Mouse (Mus musculus): Measurements from ENCODE around the gene Ntsr2. TPM values are rescaled to one million over a fixed set of nuclear protein-coding genes. Genes with fewer than 3 reads are reported as not detected.

Gene Ntsr2
- total and polyA plus RNA-seq, 3 experiments = not detected

- Histone ChIP-seq H3K4me1 (ENCODE audit: control insufficient read depth in 1 of 2, insufficient read depth in 2 of 2) (no peaks in the 10 kb centered on the region), H3K4me2 (ENCODE audit: insufficient read depth, low read depth, poor library complexity, severe bottlenecking) (no peak overlapping the region), H3K9ac (ENCODE audit: insufficient read depth, low read depth) (no peak overlapping the region), H3K27me3 (replicated peaks) (no peaks in the 10 kb centered on the region), H3K27ac (ENCODE audit: insufficient read depth, low read depth) (no peak overlapping the region), H3K36me3 (replicated peaks in 1 of 2; ENCODE audit: control insufficient read depth in 1 of 2, insufficient read depth in 1 of 2, low read length in 1 of 2) (no peaks in the 10 kb centered on the region), H3K9me3 (replicated peaks; ENCODE audit: low read length) (no peaks in the 10 kb centered on the region), H3K4me3 (replicated peaks in 1 of 3; ENCODE audit: low read depth in 2 of 3, low read length in 2 of 3, poor library complexity in 1 of 3) (no peak overlapping the region), H3K79me2 (replicated peaks; ENCODE audit: control insufficient read depth, extremely low read depth, insufficient read depth, poor library complexity, severe bottlenecking) (no peaks in the 10 kb centered on the region)
- TF ChIP-seq NELFE (IDR thresholded peaks at IDR 0.05; ENCODE audit: low read depth, low read length) (no peak), USF1 (IDR thresholded peaks at IDR 0.05; ENCODE audit: low read depth, low read length) (no peak), GABPA (IDR thresholded peaks at IDR 0.05; ENCODE audit: insufficient replicate concordance, low read depth, low read length) (no peak), KAT2A (IDR thresholded peaks at IDR 0.05; ENCODE audit: insufficient replicate concordance, low read length) (no peak), EP300 (IDR thresholded peaks at IDR 0.05; ENCODE audit: low read length) (no peak), POLR2A (IDR thresholded peaks at IDR 0.05; ENCODE audit: low read depth, low read length) (no peak)
- in situ Hi-C loops (cut with MboI; ENCODE audit: low pct_ligation_motif_present, low pct_unique_long_range_greater_than_20kb, low sequenced_read_pairs) (no loop called here), dilution Hi-C loops (cut with MboI; ENCODE audit: extremely low pct_ligation_motif_present, extremely low pct_unique_long_range_greater_than_20kb, low sequenced_read_pairs) (no loop called here)
- DNase-seq (ENCODE audit: extremely low read depth) = no peak
Measured at GRCm38 (mm10) chr12:16669176-16669575, 16.0 kb downstream of the Ntsr2 start.

DNA sequence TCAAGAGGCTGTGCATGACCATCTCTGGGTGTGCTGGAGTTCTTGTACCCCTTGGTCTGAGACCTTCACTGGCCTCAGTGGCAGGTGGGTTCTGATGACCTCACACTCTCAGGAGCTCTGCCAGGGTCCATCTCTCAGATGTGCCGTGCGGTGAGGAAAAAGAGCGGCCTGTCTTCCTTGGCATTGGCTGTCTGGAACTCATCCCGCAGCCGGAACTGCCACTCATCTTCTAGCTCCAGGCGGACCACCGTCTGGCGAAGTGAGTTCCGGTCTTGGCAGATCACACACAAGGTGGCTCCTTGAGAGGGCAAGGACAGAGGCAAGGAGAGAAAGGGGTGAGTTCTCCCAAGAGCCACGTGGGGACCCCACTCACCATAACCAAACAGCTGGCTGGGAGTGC is 19.1 kb downstream of the Ntsr2 start:
- Histone ChIP-seq H3K79me2 (replicated peaks; ENCODE audit: control insufficient read depth, extremely low read depth, insufficient read depth, poor library complexity, severe bottlenecking) (no peaks in the 10 kb centered on the region), H3K4me3 (replicated peaks in 1 of 3; ENCODE audit: low read depth in 2 of 3, low read length in 2 of 3, poor library complexity in 1 of 3) (no peak overlapping the region), H3K27me3 (replicated peaks) (no peaks in the 10 kb centered on the region), H3K9me3 (replicated peaks; ENCODE audit: low read length) (no peaks in the 10 kb centered on the region), H3K4me2 (ENCODE audit: insufficient read depth, low read depth, poor library complexity, severe bottlenecking) (no peak overlapping the region), H3K9ac (ENCODE audit: insufficient read depth, low read depth) (no peak overlapping the region), H3K27ac (ENCODE audit: insufficient read depth, low read depth) (no peak overlapping the region), H3K4me1 (ENCODE audit: control insufficient read depth in 1 of 2, insufficient read depth in 2 of 2) (no peaks in the 10 kb centered on the region), H3K36me3 (replicated peaks in 1 of 2; ENCODE audit: control insufficient read depth in 1 of 2, insufficient read depth in 1 of 2, low read length in 1 of 2) (no peaks in the 10 kb centered on the region)
- no peak for DNase-seq (ENCODE audit: extremely low read depth)
- no peak for TF ChIP-seq ZMIZ1 (IDR thresholded peaks at IDR 0.05; ENCODE audit: low read depth, low read length)
- no peak for TF ChIP-seq ETS1 (conservative IDR thresholded peaks at IDR 0.05; ENCODE audit: low read depth, low read length)
- no peak for TF ChIP-seq PAX5 (IDR thresholded peaks at IDR 0.05; ENCODE audit: low read length)
- no peak for TF ChIP-seq MXI1 (IDR thresholded peaks at IDR 0.05; ENCODE audit: low read depth, low read length)
- TF ChIP-seq TBP (conservative IDR thresholded peaks at IDR 0.05; ENCODE audit: low read depth, low read length) = no peak
- TF ChIP-seq SIN3A (IDR thresholded peaks at IDR 0.05; ENCODE audit: low read length) = no peak
- no peak for TF ChIP-seq JUND (conservative IDR thresholded peaks at IDR 0.05; ENCODE audit: low read depth, low read length)
- no peak for TF ChIP-seq POLR2AphosphoS2 (IDR thresholded peaks at IDR 0.05; ENCODE audit: low read depth, low read length)
- TF ChIP-seq ZKSCAN1 (IDR thresholded peaks at IDR 0.05; ENCODE audit: borderline replicate concordance, low read depth, low read length) = no peak
- TF ChIP-seq USF2 (conservative IDR thresholded peaks at IDR 0.05; ENCODE audit: low read depth, low read length) = no peak
- TF ChIP-seq CHD1 (IDR thresholded peaks at IDR 0.05; ENCODE audit: low read depth, low read length) = no peak
- no peak for TF ChIP-seq MAZ (IDR thresholded peaks at IDR 0.05; ENCODE audit: low read depth, low read length)
- no peak for TF ChIP-seq HCFC1 (IDR thresholded peaks at IDR 0.05; ENCODE audit: low read depth, low read length)
- TF ChIP-seq ZNF384 (IDR thresholded peaks at IDR 0.05; ENCODE audit: low read depth, low read length) = no peak
- no peak for TF ChIP-seq BHLHE40 (IDR thresholded peaks at IDR 0.05; ENCODE audit: low read depth, low read length)
- TF ChIP-seq JUN (IDR thresholded peaks at IDR 0.05; ENCODE audit: insufficient read depth, low read depth, low read length) = no peak
- TF ChIP-seq E2F4 (IDR thresholded peaks at IDR 0.05; ENCODE audit: insufficient replicate concordance, low read depth, low read length) = no peak
- no peak for TF ChIP-seq UBTF (IDR thresholded peaks at IDR 0.05; ENCODE audit: low read depth, low read length)
- TF ChIP-seq USF1 (IDR thresholded peaks at IDR 0.05; ENCODE audit: low read depth, low read length) = no peak
- no peak for TF ChIP-seq MEF2A (IDR thresholded peaks at IDR 0.05; ENCODE audit: borderline replicate concordance, low read depth, low read length)
- dilution Hi-C loops (cut with MboI; ENCODE audit: extremely low pct_ligation_motif_present, extremely low pct_unique_long_range_greater_than_20kb, low sequenced_read_pairs) = no loop called here
- in situ Hi-C loops (cut with MboI; ENCODE audit: low pct_ligation_motif_present, low pct_unique_long_range_greater_than_20kb, low sequenced_read_pairs) = no loop called here

All from CH12.LX (cell line).